Mouse (Mus musculus) layer of hippocampus, adult 2 months (tissue): ENCODE results near the gene Fblim1. TPM values are rescaled to one million over a fixed set of nuclear protein-coding genes. Genes with fewer than 3 reads are reported as not detected.

Source experiments
- DNase-seq, 2 experiments: peaks; one replicate each; pipeline ENCODE4 v3.0.0; 2022; ENCODE audit warnings: low spot score in 2 of 2
- H3K27ac ChIP-seq: fragments of 200-600 bp; 2 replicates; pipeline ENCODE4 v1.8.1; 2022
- H3K4me3 ChIP-seq: fragments of 200-600 bp; 2 replicates; pipeline ENCODE4 v1.8.1; 2022; ENCODE audit warnings: mild to moderate bottlenecking
- CTCF ChIP-seq: fragments of 200-600 bp; conservative IDR thresholded peaks from 2 replicates; pipeline ENCODE4 v1.8.1; 2022; ENCODE audit warnings: antibody characterized with exemption, mild to moderate bottlenecking, moderate library complexity
- total RNA-seq, 2 experiments: library from RNA; stranded (reverse); gene quantifications; 2 replicates each; pipeline ENCODE4 v1.2.3; 2021

Fblim1 gene
- total RNA-seq, 2 experiments from 2014 or later, result 0.47 to 0.90 TPM

DNA sequence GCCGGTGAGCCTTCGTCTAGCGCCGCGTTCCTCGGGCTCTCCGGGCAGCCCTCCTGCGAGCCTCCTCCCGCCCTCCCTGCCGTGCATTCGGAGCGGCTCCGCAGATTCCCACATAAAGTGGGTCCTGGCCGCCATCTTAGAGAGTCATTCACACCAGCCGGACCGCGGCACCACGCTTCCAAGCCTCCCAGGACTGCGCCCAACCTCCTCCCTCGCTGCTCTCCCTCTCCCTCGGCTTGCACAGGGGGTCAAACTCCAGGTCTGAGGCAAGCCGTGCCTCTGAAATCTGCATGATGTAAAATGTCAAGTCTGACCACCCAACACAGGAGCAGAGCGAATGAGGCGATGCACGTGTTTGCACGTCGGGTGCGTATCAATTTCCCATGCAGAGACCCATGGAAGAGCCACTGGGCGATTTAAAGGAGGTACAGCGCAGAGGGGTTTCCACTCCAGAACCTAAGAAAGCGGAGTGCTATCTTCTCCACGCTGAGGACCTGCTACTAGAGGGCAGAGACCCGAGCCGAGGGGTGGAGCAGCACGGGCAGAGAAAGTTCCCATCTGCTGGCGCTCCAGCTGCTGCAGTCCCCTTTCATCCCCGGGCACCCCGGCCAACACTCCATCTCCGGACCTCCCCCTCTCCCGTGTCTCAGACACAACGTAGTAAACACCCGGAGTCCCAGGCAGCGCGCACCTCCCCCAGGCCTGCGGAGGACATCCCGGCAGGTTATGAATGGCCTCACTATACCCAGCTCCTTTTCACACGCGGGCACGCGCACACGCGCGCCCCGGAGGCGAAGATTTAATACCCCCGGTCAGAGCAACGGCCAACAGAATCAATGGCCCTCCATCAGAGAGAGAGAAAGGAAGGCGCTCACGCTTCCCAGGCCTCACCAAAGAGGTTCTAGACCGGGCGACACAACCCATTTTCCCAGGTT lies 69.3 kb downstream of the Fblim1 start:
- Histone ChIP-seq H3K27ac (peak overlapping the region; percentile 94), H3K4me3 (peak overlapping the region; percentile 88)
- no peak for TF ChIP-seq CTCF
- DNase-seq, result peak; percentile 65 to 67

DNA sequence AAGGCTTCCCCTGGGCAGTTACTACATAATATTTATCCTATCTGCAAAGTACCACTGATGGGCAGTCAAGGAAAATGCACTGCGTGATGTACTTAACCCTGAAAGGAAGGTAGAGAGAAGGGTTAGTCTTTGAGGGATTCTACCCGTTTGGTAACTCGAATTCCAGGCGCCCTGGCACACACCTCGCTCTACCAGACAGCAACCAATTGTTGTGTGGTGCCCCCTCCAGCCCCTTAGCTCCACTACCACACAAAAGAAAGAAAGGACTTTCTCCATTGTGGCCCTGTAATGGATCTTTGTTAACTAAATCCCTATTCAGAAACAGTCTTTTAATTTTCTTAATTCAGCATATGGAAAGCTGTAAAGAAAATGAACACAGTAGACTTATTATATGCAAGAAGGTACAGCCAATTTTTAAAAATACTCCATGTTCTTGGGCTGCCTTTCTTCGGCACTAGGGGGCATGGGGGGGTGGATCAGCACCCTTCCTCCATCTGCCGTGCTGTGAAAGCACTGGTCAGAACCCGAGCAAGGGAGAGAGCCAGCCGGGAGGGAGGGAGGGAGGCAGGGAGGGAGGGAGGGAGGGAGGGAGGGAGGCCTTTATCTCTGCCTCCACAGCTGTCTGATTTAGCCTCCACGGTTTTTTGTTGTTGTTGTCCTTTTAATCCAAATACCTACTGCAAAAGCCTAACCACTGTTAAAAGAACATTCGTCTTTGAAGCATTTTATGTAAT lies 70.8 kb downstream of the Fblim1 start:
- DNase-seq, result peak; percentile 29 to 45

DNA sequence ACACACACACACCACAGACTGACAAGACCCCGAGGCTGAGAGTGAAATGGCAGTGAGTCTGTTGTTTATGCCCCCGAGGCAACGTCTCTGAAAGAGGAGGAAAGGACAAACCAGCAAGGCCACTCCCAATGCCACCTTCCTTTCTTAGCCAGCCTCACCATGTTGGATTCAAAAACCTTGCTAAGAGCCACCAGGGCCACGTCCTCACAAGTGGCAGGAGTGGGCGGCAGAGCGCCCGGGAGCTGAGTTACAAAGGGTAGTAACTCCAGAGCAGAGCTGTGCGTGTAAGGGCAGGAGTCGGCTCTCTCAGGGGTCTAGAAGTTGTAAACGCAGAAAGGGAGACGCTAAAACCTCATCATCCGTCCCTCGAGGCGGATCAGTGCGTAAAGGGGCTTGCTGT lies 74.9 kb downstream of the Fblim1 start:
- DNase-seq, result no peak
- no peak overlapping the region for H3K27ac ChIP-seq
- no peak overlapping the region for H3K4me3 ChIP-seq
- TF ChIP-seq CTCF, result no peak

More for the DNA sequence above, 70.8 kb downstream of the Fblim1 start:
- TF ChIP-seq CTCF, result peak; percentile 59
- peak overlapping the region; percentile 88 for H3K4me3 ChIP-seq
- H3K27ac ChIP-seq, result peak overlapping the region; percentile 94

DNA sequence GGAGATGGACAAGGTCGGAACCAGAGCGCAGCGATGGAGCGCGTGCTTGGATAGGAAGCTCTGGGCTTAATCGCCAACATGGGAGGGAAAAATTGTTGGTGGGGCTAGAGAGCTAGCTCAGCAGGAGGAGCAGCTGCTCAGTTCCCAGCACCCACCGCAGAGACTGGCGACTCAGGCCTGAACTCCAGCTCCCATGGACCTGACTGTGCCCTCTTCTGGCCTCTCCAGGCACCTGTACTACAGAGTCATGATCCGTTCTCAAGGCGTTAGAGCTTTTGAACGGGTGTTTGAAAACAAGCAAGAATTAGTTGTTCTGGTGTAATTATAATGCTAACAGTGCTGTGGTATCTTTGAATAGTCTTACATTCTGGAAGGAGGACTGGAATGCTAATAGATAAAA lies 77.0 kb downstream of the Fblim1 start:
- no peak for DNase-seq
- peak; percentile 24 for TF ChIP-seq CTCF
- H3K27ac ChIP-seq, result peak overlapping the region; percentile 2; the same call in 1 of the 2 replicates

DNA sequence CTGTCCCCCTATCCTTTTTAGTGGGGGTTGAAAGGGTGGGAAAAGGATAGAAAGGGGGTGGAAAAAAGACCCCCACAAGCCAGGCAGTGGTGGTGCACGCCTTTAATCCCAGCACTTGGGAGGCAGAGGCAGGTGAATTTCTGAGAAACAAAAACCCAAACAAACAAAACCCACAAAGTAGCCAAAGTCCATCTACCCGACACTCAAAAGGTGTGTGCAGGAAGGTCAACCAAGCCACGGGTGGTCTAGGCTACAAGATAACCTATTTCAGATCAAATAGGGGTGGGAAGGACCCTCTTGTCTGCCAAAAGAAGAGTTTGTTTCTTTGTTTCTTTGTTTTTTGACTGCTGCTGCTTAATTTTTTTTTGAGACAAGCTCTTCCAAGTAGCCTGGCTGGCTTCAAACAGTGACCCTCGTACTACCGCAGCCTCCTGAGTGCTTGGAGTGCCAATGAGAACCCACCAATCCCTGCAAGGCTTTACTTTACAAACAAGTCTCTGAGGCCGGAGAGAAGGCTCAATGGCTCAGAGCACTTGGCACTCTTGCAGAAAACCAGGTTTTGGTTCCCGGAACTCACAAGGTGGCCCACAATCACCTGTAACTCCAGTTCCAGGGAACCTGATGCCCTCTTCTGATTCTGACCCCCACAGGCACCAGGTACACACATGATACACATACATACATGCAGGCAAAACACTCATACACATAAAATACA lies 78.8 kb downstream of the Fblim1 start:
- DNase-seq, result no peak
- no peak overlapping the region for H3K27ac ChIP-seq
- TF ChIP-seq CTCF, result no peak
- H3K4me3 ChIP-seq, result no peak overlapping the region

More for the DNA sequence above, 77.0 kb downstream of the Fblim1 start:
- H3K4me3 ChIP-seq, result no peak overlapping the region

Other genes starting within 250 kb of the Fblim1 start
- 1 to 10 TPM; 2.5 to 2.6 TPM for gene Fam131c, start 237.9 kb downstream of the Fblim1 start, total RNA-seq
- gene Clcnka, start 207.4 kb downstream of the Fblim1 start, total RNA-seq, result not detected
- gene Clcnkb, start 190.1 kb downstream of the Fblim1 start, total RNA-seq, result not detected
- under 1 TPM in 1 of 2 experiments, not detected in 1; 0.12 TPM for gene Hspb7, start 185.3 kb downstream of the Fblim1 start, total RNA-seq
- 1 to 10 TPM; 4.1 to 5.3 TPM for gene Srarp, start 170.0 kb downstream of the Fblim1 start, total RNA-seq
- gene Zbtb17, start 161.4 kb downstream of the Fblim1 start, total RNA-seq, result 10 to 100 TPM; 33.8 to 34.6 TPM
- gene Spen, start 67.5 kb downstream of the Fblim1 start, total RNA-seq, result 10 to 100 TPM; 56.0 to 68.1 TPM
- under 1 TPM; 0.37 to 0.56 TPM for gene Tmem82, start 12.5 kb upstream of the Fblim1 start, total RNA-seq
- 1 to 10 TPM; 1.6 to 3.6 TPM for gene Slc25a34, start 17.7 kb upstream of the Fblim1 start, total RNA-seq
- gene Plekhm2, start 58.8 kb upstream of the Fblim1 start, total RNA-seq, result 10 to 100 TPM; 74.1 to 80.6 TPM
- gene Rsc1a1, start 79.5 kb upstream of the Fblim1 start, total RNA-seq, result not detected
- gene Ddi2, start 117.3 kb upstream of the Fblim1 start, total RNA-seq, result 10 to 100 TPM; 42.8 to 50.1 TPM
- not detected for gene Agmat, start 140.6 kb upstream of the Fblim1 start, total RNA-seq
- gene Dnajc16, start 184.8 kb upstream of the Fblim1 start, total RNA-seq, result 10 to 100 TPM; 45.3 to 45.4 TPM
- gene Casp9, start 187.5 kb upstream of the Fblim1 start, total RNA-seq, result 10 to 100 TPM; 25.2 to 25.6 TPM
- gene Cela2a, start 220.1 kb upstream of the Fblim1 start, total RNA-seq, result not detected
- not detected for gene Ctrc, start 240.3 kb upstream of the Fblim1 start, total RNA-seq